Mouse (Mus musculus): ENCODE measurements around the gene Slc5a5. TPM values are rescaled to one million over a fixed set of nuclear protein-coding genes. Genes with fewer than 3 reads are reported as not detected.
A peak's percentile ranks its signal among the peaks of the same experiment; 100 is the strongest.

The Slc5a5 gene
- polyA plus RNA-seq, 1 experiment: 1.4 TPM

GRCm38 (mm10) chr8:70878178-70878577 lies 14.4 kb downstream of the Slc5a5 start:
- no peak for TF ChIP-seq POLR2A (IDR thresholded peaks at IDR 0.05; ENCODE audit: control insufficient read depth, extremely low read depth, insufficient read depth, low read length, poor library complexity)
- no peak for TF ChIP-seq CTCF (IDR thresholded peaks at IDR 0.05; ENCODE audit: borderline replicate concordance, control insufficient read depth, extremely low read depth, insufficient read depth, low read length, poor library complexity)
- Histone ChIP-seq H3K4me1 (replicated peaks; ENCODE audit: control insufficient read depth, insufficient read depth, low read length) (peaks cover 8% of the 10 kb centered on the region), H3K27me3 (ENCODE audit: control insufficient read depth, insufficient read depth, low read length) (no peaks in the 10 kb centered on the region), H3K36me3 (ENCODE audit: control insufficient read depth, insufficient read depth, low read length) (no peaks in the 10 kb centered on the region), H3K4me3 (ENCODE audit: control insufficient read depth, insufficient read depth, low read length) (no peak overlapping the region), H3K27ac (ENCODE audit: control insufficient read depth, insufficient read depth, low read length) (no peak overlapping the region)
- WGBS: 87% methylated on average over 2 of the region's 2 CpGs
- DNase-seq: no peak

GRCm38 (mm10) chr8:70876382-70876781 lies 16.2 kb downstream of the Slc5a5 start:
- Histone ChIP-seq H3K4me1 (replicated peaks; ENCODE audit: control insufficient read depth, insufficient read depth, low read length) (peaks cover 13% of the 10 kb centered on the region), H3K27ac (ENCODE audit: control insufficient read depth, insufficient read depth, low read length) (no peak overlapping the region), H3K36me3 (ENCODE audit: control insufficient read depth, insufficient read depth, low read length) (no peaks in the 10 kb centered on the region), H3K27me3 (ENCODE audit: control insufficient read depth, insufficient read depth, low read length) (no peaks in the 10 kb centered on the region), H3K4me3 (ENCODE audit: control insufficient read depth, insufficient read depth, low read length) (no peak overlapping the region)
- no peak for DNase-seq
- no peak for TF ChIP-seq POLR2A (IDR thresholded peaks at IDR 0.05; ENCODE audit: control insufficient read depth, extremely low read depth, insufficient read depth, low read length, poor library complexity)
- no peak for TF ChIP-seq CTCF (IDR thresholded peaks at IDR 0.05; ENCODE audit: borderline replicate concordance, control insufficient read depth, extremely low read depth, insufficient read depth, low read length, poor library complexity)
- 86% methylated on average over 4 of the region's 4 CpGs for WGBS

- Histone ChIP-seq H3K4me3 (ENCODE audit: control insufficient read depth, insufficient read depth, low read length) (no peak overlapping the region), H3K4me1 (replicated peaks; ENCODE audit: control insufficient read depth, insufficient read depth, low read length) (peaks cover 6% of the 10 kb centered on the region), H3K27ac (ENCODE audit: control insufficient read depth, insufficient read depth, low read length) (no peak overlapping the region), H3K27me3 (ENCODE audit: control insufficient read depth, insufficient read depth, low read length) (no peaks in the 10 kb centered on the region), H3K36me3 (ENCODE audit: control insufficient read depth, insufficient read depth, low read length) (no peaks in the 10 kb centered on the region)
- WGBS: 95% methylated on average over 13 of the region's 13 CpGs
- no peak for DNase-seq
- TF ChIP-seq POLR2A (IDR thresholded peaks at IDR 0.05; ENCODE audit: control insufficient read depth, extremely low read depth, insufficient read depth, low read length, poor library complexity): no peak
- no peak for TF ChIP-seq CTCF (IDR thresholded peaks at IDR 0.05; ENCODE audit: borderline replicate concordance, control insufficient read depth, extremely low read depth, insufficient read depth, low read length, poor library complexity)
Observed at GRCm38 (mm10) chr8:70874441-70874840, 18.1 kb downstream of the Slc5a5 start.

GRCm38 (mm10) chr8:70873364-70873985 lies 19.1 kb downstream of the Slc5a5 start, which contains the start of gene Ccdc124:
Gene Ccdc124, minus strand, starts transcription at chr8:70873935.
- no peak within 1 kb of the TSS for H3K27ac ChIP-seq (ENCODE audit: control insufficient read depth, insufficient read depth, low read length)
- peak within 1 kb of the TSS; percentile 63 for H3K4me3 ChIP-seq (ENCODE audit: control insufficient read depth, insufficient read depth, low read length)
- H3K4me1 ChIP-seq (replicated peaks; ENCODE audit: control insufficient read depth, insufficient read depth, low read length): peaks cover 16% of the 10 kb centered on the region
- TF ChIP-seq POLR2A (IDR thresholded peaks at IDR 0.05; ENCODE audit: control insufficient read depth, extremely low read depth, insufficient read depth, low read length, poor library complexity) (no peak), CTCF (IDR thresholded peaks at IDR 0.05; ENCODE audit: borderline replicate concordance, control insufficient read depth, extremely low read depth, insufficient read depth, low read length, poor library complexity) (peak; percentile 95)
- 2% methylated on average over 46 of the region's 46 CpGs for WGBS
- peak; percentile 91 for DNase-seq
- H3K27me3 ChIP-seq (ENCODE audit: control insufficient read depth, insufficient read depth, low read length): no peaks in the 10 kb centered on the region
- no peaks in the 10 kb centered on the region for H3K36me3 ChIP-seq (ENCODE audit: control insufficient read depth, insufficient read depth, low read length)

- H3K27me3 ChIP-seq (ENCODE audit: control insufficient read depth, insufficient read depth, low read length): no peaks in the 10 kb centered on the region
- H3K36me3 ChIP-seq (ENCODE audit: control insufficient read depth, insufficient read depth, low read length): no peaks in the 10 kb centered on the region
- peak overlapping the region; percentile 63 for H3K4me3 ChIP-seq (ENCODE audit: control insufficient read depth, insufficient read depth, low read length)
- peaks cover 21% of the 10 kb centered on the region for H3K4me1 ChIP-seq (replicated peaks; ENCODE audit: control insufficient read depth, insufficient read depth, low read length)
- H3K27ac ChIP-seq (ENCODE audit: control insufficient read depth, insufficient read depth, low read length): no peak overlapping the region
- 0 out of 2 replicates have a peak, but pooled peaks have one; percentile 15 for TF ChIP-seq POLR2A (IDR thresholded peaks at IDR 0.05; ENCODE audit: control insufficient read depth, extremely low read depth, insufficient read depth, low read length, poor library complexity)
- no peak for TF ChIP-seq CTCF (IDR thresholded peaks at IDR 0.05; ENCODE audit: borderline replicate concordance, control insufficient read depth, extremely low read depth, insufficient read depth, low read length, poor library complexity)
- no peak for DNase-seq
- 5% methylated on average over 31 of the region's 31 CpGs for WGBS
Observed at GRCm38 (mm10) chr8:70872643-70873363, 19.8 kb downstream of the Slc5a5 start.

- H3K36me3 ChIP-seq (ENCODE audit: control insufficient read depth, insufficient read depth, low read length): no peaks in the 10 kb centered on the region
- H3K4me1 ChIP-seq (replicated peaks; ENCODE audit: control insufficient read depth, insufficient read depth, low read length): peaks cover 21% of the 10 kb centered on the region
- H3K27me3 ChIP-seq (ENCODE audit: control insufficient read depth, insufficient read depth, low read length): no peaks in the 10 kb centered on the region
- 94% methylated on average over 5 of the region's 5 CpGs for WGBS
- H3K4me3 ChIP-seq (ENCODE audit: control insufficient read depth, insufficient read depth, low read length): no peak overlapping the region
- TF ChIP-seq POLR2A (IDR thresholded peaks at IDR 0.05; ENCODE audit: control insufficient read depth, extremely low read depth, insufficient read depth, low read length, poor library complexity): no peak
- no peak for TF ChIP-seq CTCF (IDR thresholded peaks at IDR 0.05; ENCODE audit: borderline replicate concordance, control insufficient read depth, extremely low read depth, insufficient read depth, low read length, poor library complexity)
- no peak for DNase-seq
- H3K27ac ChIP-seq (ENCODE audit: control insufficient read depth, insufficient read depth, low read length): no peak overlapping the region
Observed at GRCm38 (mm10) chr8:70871195-70871807, 21.3 kb downstream of the Slc5a5 start.

All from thymus, adult 2 months (tissue).